Mouse (Mus musculus): ENCODE results near the gene Galnt14.

GRCm38 (mm10) chr17:73559498-73559897 is 150.8 kb downstream of the Galnt14 start:
- TF ChIP-seq CTCF (IDR thresholded peaks at IDR 0.05; ENCODE audit: low read depth) (no peak), EP300 (IDR thresholded peaks at IDR 0.05; ENCODE audit: low read depth) (no peak)

Data from liver, embryonic 14.5 days (tissue).